Comparison of ENCODE assay signal across 23 mouse cellular contexts in genomic region chr17:72911751-72912150, GRCm38 (mm10). TPM values are rescaled to one million over a fixed set of nuclear protein-coding genes. Genes with fewer than 3 reads are reported as not detected.
DNase-seq lines count a peak whose midpoint lies in the region; ATAC-seq and TF ChIP-seq lines count a peak whose summit lies in the region.
"Had no signal": no experiment of that assay in that cellular context is flagged by ENCODE, and none has a peak within 500 bp of the region (broad histone marks: within the 10 kb centered on the region; RNA-seq: fewer than 3 reads in every experiment).

No protein-coding gene starts in this region.

- H3K4me1 ChIP-seq in heart, embryonic 15.5 days (replicated peaks) = peaks cover 27% of the 10 kb centered on the region
- H3K4me1 ChIP-seq in stomach, postnatal 0 days (replicated peaks; ENCODE audit: control insufficient read depth, insufficient read depth) = no peaks in the 10 kb centered on the region
- H3K4me1 ChIP-seq: liver, embryonic 13.5 days had no signal

- H3K9me3 ChIP-seq in heart, embryonic 15.5 days (replicated peaks) = no peaks in the 10 kb centered on the region
- no peaks in the 10 kb centered on the region for H3K9me3 ChIP-seq in stomach, postnatal 0 days (ENCODE audit: control insufficient read depth, low read length)
- H3K9me3 ChIP-seq: liver, embryonic 13.5 days; megakaryocyte, embryonic 14.5 days; midbrain, embryonic 13.5 days had no signal

- TF ChIP-seq CTCF in gastrocnemius, adult 2 months (IDR thresholded peaks at IDR 0.05) = no peak
- no peak for TF ChIP-seq CTCF in stomach, postnatal 0 days (IDR thresholded peaks at IDR 0.05; ENCODE audit: low read depth)

- no peaks in the 10 kb centered on the region for H3K27me3 ChIP-seq in heart, embryonic 15.5 days
- H3K27me3 ChIP-seq in stomach, postnatal 0 days (ENCODE audit: control insufficient read depth, insufficient read depth, low read length) = no peaks in the 10 kb centered on the region

- intact Hi-C loops in gastrocnemius, adult 2 months (cut with DNase I) = no loop called here
- intact Hi-C loops in heart, postnatal 36 days (cut with DNase I) = no loop called here
- intact Hi-C loops in left cerebral cortex, postnatal 10 days (cut with DNase I) = no loop called here

- WGBS in heart, embryonic 15.5 days = 21% methylated on average over 1 of the region's 1 CpGs
- 26% methylated on average over 1 of the region's 1 CpGs for WGBS in stomach, postnatal 0 days

- no peak overlapping the region for H3K4me3 ChIP-seq in gastrocnemius, adult 2 months
- no peak overlapping the region for H3K4me3 ChIP-seq in heart, embryonic 15.5 days
- H3K4me3 ChIP-seq in stomach, postnatal 0 days (ENCODE audit: low read depth, low read length) = no peak overlapping the region
- H3K4me3 ChIP-seq: heart, adult 2 months; left cerebral cortex, adult 2 months; liver, embryonic 13.5 days; megakaryocyte, embryonic 14.5 days; midbrain, embryonic 13.5 days had no signal

- H3K27ac ChIP-seq in gastrocnemius, adult 2 months = peak overlapping the region; percentile 16; the same call in 1 of the 2 replicates
- peak overlapping the region; percentile 60 for H3K27ac ChIP-seq in heart, embryonic 15.5 days
- H3K27ac ChIP-seq in stomach, postnatal 0 days (replicated peaks) = no peak overlapping the region
- H3K27ac ChIP-seq: heart, adult 2 months; hindbrain, embryonic 14.5 days; kidney, postnatal 0 days; left cerebral cortex, adult 2 months; liver, embryonic 13.5 days; midbrain, embryonic 13.5 days had no signal

- ATAC-seq in heart, embryonic 15.5 days (replicated peaks; ENCODE audit: insufficient number of reproducible peaks, insufficient read depth, low FRiP score, low read depth) = peak; percentile 51; the same call in 1 of the 2 replicates
- ATAC-seq in stomach, postnatal 0 days (ENCODE audit: low FRiP score, low TSS enrichment) = no peak
- ATAC-seq: forebrain, embryonic 14.5 days; inflammation-experienced regulatory T-cells, adult 6 months; midbrain, embryonic 13.5 days had no signal

- H3K36me3 ChIP-seq in heart, embryonic 15.5 days = no peaks in the 10 kb centered on the region
- no peaks in the 10 kb centered on the region for H3K36me3 ChIP-seq in stomach, postnatal 0 days (ENCODE audit: control insufficient read depth, insufficient read depth, low read length)
- H3K36me3 ChIP-seq: liver, embryonic 13.5 days; midbrain, embryonic 13.5 days had no signal

- TF ChIP-seq EP300 in stomach, postnatal 0 days (optimal IDR thresholded peaks at IDR 0.05) = no peak

- no peak for DNase-seq in gastrocnemius, adult 2 months
- no peak for DNase-seq in gastrocnemius, adult 8-10 months (ENCODE audit: low spot score in 2 of 2)
- DNase-seq in heart, postnatal 36 days = no peak
- peak; percentile 29 for DNase-seq in testis, postnatal 14 days (ENCODE audit: low spot score)
- no peak for DNase-seq in testis, postnatal 10 days (ENCODE audit: low spot score)
- peak; percentile 12 for DNase-seq in stomach, postnatal 0 days (ENCODE audit: low spot score)
- no peak for DNase-seq in left cerebral cortex, postnatal 10 days (ENCODE audit: extremely low spot score in 1 of 2, low spot score in 2 of 2)
- DNase-seq: adrenal gland, postnatal 14 days; cerebellum, adult 9-10 months; left cerebral cortex, postnatal 4 days; liver, embryonic 13.5 days; lung, adult 2 months; lung, postnatal 36 days; right cerebral cortex, postnatal 14 days had no signal

- H3K9ac ChIP-seq in heart, embryonic 15.5 days = no peak overlapping the region
- H3K9ac ChIP-seq in stomach, postnatal 0 days (ENCODE audit: low read length) = no peak overlapping the region
- H3K9ac ChIP-seq: hindbrain, embryonic 14.5 days; liver, embryonic 13.5 days; midbrain, embryonic 13.5 days had no signal

- no peak overlapping the region for H3K4me2 ChIP-seq in heart, embryonic 15.5 days
- no peak overlapping the region for H3K4me2 ChIP-seq in stomach, postnatal 0 days (replicated peaks; ENCODE audit: low read depth)
- H3K4me2 ChIP-seq: hindbrain, embryonic 14.5 days; liver, embryonic 13.5 days; midbrain, embryonic 13.5 days had no signal

RNA-seq across cellular contexts. Expression of gene Lbh, which starts 6.4 kb away (rescaled TPM):
- total RNA-seq in gastrocnemius, adult 2 months (2021) = 1 to 10 TPM; 5.5 to 8.3 TPM
- 1 to 10 TPM; 5.3 to 6.1 (median 5.8) TPM for total RNA-seq in gastrocnemius, adult 8-10 months (2022)
- 23.2 and 29.0 TPM in 2 replicates for polyA plus RNA-seq in heart, embryonic 15.5 days (2015; fragmentation: Nextera tagmentation; extraction: Ambion mirVana)
- 100 to 1,000 TPM; 339 to 436 TPM for total RNA-seq in heart, postnatal 36 days (2021)
- polyA plus RNA-seq in stomach, postnatal 0 days (2015; fragmentation: Nextera tagmentation; extraction: Ambion mirVana) = 2.0 and 2.7 TPM in 2 replicates
- total RNA-seq in left cerebral cortex, postnatal 10 days (2021) = 10 to 100 TPM; 43.7 to 46.9 TPM

Comparison
In these comparisons a context has a peak if more than half of its experiments do, and no peak if none do; other contexts are left out.
1. DNase-seq: peak in testis, postnatal 14 days (single experiment) and stomach, postnatal 0 days (single experiment); none in gastrocnemius, adult 2 months (single experiment), gastrocnemius, adult 8-10 months (0 of 2), heart, postnatal 36 days (0 of 2), testis, postnatal 10 days (single experiment) and left cerebral cortex, postnatal 10 days (0 of 2).
2. RNA of gene Lbh, which starts 6.4 kb away (total RNA-seq): 339 to 436 TPM in heart, postnatal 36 days; 43.7 to 46.9 TPM in left cerebral cortex, postnatal 10 days, 5.5 to 8.3 TPM in gastrocnemius, adult 2 months and 5.3 to 6.1 TPM in gastrocnemius, adult 8-10 months; every median in the first group is over 4 times any median in the second.